Mouse (Mus musculus): ENCODE results near the gene Swsap1.
A peak's percentile ranks its signal among the peaks of the same experiment; 100 is the strongest.

Gene Swsap1

DNA sequence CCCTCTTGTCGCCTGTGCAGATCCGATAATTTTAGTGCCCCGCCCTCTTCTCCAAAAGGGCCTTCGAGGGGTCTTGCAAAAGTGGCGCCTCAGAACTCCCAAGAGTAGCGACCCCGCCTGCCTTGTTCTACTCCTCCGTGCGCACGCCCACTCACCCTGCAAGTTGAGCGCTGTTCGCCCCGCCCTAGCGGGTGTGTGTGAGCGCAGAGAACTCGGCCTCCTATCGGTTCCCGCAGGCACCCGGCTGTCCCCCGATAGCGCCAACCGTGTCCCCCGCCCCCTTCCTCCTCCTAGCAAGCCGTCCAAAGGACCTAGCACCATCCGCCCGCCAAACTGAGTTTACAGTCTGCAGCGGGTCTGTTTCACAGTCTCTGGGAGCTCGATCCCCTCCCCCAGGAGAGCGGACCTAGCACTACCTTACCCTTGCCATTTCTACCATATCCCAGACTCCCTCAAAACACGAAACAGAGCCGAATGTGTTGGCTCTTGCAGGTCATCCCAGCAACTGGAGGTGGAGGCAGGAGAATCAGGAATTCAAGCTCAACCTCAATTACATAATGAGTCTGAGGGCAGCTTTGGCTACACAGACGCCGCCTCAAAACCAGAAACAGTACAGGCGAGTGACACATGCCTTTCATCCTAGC is 7.0 kb downstream of the Swsap1 start:
- peak; percentile 78 for DNase-seq (ENCODE audit: low spot score in 2 of 2)

- no peak for DNase-seq (ENCODE audit: low spot score in 2 of 2)
These were observed 7.9 kb downstream of the Swsap1 start, which contains the start of gene Epor for GRCm38 (mm10) chr9:21963417-21963816. TSS of gene Epor (minus strand) at chr9:21963506.

GRCm38 (mm10) chr9:21968883-21969282 is 13.3 kb downstream of the Swsap1 start:
- DNase-seq (ENCODE audit: low spot score in 2 of 2), result no peak

DNA sequence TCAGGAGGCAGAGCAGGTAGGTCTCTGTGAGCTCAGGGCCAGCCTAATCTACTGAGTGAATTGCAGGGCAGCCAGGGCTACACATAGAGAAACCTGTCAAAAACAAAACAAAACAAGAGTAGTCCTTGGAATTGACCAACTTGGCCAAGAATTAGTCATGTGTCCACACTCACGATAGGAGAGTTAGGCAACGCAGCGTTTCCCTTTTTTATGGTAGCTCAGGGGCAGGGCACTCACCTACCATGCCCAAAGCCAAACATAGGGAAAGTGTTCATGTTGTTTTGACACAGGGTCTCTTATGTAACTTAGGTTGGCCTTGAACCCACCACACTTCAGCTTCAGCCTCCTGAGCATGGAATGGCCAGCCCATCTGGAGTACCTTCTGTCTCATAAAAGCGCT is 13.7 kb downstream of the Swsap1 start:
- no peak for DNase-seq (ENCODE audit: low spot score in 2 of 2)

DNA sequence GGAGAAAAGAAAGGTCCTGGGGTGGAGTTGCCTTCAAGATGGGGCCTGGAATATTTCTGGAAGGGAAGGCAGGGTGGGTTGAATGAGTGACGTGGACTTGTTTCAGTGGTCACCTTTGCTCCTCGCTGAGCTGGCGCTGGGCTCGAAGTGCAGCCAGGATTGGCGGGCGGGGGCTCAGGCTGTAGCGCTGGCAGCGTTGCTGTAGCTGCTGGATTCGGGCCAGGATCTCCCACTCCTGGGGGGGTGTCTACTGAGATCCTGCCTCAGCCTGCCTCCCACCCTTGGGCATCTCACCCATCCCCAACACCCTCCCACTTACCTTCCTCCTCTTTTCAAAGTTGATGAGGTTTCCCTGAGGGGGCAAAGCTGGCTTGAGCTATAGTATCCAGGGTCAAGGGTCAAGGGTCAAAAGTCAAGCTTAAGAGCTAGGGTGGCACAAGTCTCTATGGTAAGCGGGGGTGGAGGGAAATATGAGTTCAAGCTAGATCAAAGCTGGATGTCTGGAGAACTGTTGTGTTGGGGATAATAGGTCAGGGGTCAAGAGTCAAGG is 21.1 kb downstream of the Swsap1 start:
- DNase-seq (ENCODE audit: low spot score in 2 of 2), result no peak

GRCm38 (mm10) chr9:21977331-21977730 is 21.8 kb downstream of the Swsap1 start:
- no peak for DNase-seq (ENCODE audit: low spot score in 2 of 2)

- no peak for DNase-seq (ENCODE audit: low spot score in 2 of 2)
These were observed 22.4 kb downstream of the Swsap1 start for GRCm38 (mm10) chr9:21977972-21978371.

DNA sequence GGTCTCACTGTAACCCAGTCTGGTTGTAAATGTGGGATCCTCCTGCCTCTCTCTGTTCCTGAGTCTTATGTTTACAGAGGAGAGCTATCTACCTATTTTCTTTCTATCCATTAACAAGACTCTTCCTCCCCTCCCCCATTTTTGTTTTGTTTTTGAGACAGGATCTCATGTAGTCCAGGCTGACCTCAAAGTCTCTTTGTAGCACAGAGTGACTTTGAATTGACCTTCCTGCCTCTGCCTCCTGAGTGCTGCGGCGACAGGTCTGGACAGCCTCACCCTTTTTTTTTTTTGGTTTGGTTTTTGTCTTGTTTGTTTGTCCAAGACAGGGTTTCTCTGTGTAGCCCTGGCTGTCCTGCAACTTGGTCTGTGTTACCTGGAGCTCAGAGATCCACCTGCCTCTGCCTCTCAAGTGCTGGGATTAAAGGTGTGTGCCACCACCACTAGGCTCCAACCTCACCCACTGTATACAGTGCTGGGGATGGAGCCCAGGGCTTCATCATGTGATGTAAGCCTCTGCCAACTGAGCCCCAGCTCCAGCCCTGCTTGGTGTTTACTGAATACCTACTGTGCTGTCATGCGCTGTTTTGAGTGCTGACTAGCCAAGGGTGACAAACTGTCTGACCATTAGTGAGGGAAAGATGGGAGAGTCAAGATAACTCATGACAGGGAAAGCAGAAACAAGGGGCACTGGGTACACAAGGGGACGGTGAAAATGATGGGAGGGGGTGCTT is 23.0 kb downstream of the Swsap1 start:
- no peak for DNase-seq (ENCODE audit: low spot score in 2 of 2)

- DNase-seq (ENCODE audit: low spot score in 2 of 2), result no peak
These were observed 28.4 kb downstream of the Swsap1 start for GRCm38 (mm10) chr9:21983911-21984310.

- DNase-seq (ENCODE audit: low spot score in 2 of 2), result no peak
These were observed 32.2 kb downstream of the Swsap1 start for GRCm38 (mm10) chr9:21987592-21988342.

DNA sequence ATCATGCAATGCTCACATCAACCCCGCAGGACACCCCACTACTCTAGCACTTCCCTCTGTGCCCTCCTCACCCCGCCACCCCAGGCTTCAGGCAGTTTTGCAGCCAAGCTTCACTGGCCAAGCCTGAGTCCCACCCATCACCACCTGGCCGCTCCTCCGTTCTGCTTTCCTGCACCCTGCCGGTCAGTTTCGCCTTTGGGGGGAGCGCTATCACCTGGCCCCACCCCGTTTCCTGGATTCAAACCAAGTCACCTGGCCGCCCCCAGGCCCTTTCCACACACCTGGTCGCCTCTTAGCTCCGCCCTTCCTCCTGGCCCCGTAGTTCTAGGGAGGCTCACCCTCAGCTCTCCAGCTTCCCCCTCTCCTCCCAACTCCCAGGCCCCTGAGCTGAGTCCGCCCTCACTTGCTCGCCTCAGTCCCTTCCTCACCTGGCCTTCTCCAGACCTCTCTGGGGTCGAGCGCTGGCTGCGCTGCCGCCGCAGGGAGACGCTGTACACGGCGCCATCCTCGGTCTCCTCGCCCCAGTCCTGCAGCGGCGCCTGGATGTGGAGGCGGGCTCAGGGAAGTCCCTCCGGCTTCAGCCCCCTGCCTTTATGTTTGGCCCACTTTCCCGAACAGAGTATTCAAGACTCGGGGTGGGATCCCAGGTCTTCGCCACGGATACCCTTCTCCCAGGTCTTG is 33.0 kb downstream of the Swsap1 start:
- DNase-seq (ENCODE audit: low spot score in 2 of 2), result no peak

GRCm38 (mm10) chr9:21989230-21990110 is 33.9 kb downstream of the Swsap1 start, which contains the start of gene Rgl3:
TSS of gene Rgl3 (minus strand) at chr9:21989446.
- DNase-seq (ENCODE audit: low spot score in 2 of 2), result no peak

DNA sequence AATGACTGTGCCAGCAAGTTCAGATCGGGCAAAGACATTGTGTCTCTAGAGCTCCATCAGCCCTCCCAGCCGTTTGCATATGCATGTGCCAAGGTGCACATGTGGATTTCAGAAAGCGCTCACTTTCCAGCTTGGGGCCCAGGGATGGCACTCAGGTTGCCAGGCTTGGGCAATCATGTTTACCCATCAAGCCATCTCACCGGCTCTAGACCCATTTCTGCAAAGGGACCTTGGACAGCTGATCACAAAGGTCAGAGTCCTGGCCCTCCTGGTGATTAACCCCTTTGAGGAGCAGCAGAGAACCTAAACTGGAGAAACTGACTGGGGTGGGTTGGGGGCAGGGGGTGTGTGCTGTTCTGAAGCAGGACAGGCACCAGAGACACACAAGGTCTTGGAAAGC is 36.7 kb downstream of the Swsap1 start:
- DNase-seq (ENCODE audit: low spot score in 2 of 2), result no peak

DNA sequence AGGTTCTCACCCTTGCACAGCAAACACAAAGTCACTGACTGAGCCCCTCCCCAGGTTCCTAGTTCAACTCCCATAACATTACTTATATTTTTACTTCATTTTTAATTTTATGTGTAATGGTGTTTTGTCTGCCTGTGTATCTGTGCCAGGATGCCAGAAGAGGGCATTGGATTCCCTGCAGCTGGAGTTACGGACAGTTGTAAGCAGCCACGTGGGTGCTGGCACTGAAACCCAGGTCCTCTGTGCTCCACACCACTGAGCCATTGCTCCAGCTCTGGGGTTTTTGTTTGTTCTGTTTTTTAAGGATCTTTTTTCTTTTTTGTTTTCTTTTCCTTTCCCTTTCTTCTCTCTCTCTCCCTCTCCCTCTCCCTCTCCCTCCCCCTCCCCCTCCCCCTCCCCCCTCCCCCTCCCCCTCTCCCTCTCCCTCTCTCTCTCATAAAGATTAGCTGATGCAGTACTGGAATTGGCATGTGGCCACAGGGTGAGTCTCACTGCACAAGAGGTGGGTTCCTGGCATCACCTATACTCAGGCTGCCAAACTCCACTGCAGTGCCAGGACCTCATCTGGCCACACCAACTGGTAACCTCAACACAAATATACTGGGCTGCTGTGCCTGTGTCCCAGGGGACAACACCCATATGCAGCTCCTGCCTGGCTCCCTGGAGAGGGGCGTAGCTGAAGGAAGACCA is 40.8 kb downstream of the Swsap1 start:
- DNase-seq (ENCODE audit: low spot score in 2 of 2), result no peak

- DNase-seq (ENCODE audit: low spot score in 2 of 2), result no peak
These were observed 44.7 kb downstream of the Swsap1 start for GRCm38 (mm10) chr9:22000296-22000695.

DNA sequence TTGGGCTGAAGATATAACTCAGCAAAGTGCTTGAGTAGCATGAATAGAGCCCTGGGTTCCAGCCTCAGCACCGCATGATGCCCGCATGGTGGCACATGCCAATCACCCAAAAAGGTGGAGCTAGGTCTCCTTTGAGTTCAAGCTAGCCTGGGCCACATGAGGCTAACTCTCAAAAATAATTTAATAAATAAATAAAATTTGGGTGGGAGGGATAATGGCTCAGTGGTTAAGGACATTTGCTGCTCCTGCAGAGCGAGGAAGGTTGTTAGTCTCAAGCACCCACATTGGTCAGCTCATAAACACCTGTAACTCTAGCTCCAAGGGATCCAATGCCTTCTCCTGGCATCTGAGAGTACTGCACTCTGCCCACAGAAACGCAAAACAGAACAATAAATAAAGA is 46.1 kb downstream of the Swsap1 start:
- no peak for DNase-seq (ENCODE audit: low spot score in 2 of 2)

GRCm38 (mm10) chr9:22002194-22003162 is 46.9 kb downstream of the Swsap1 start, which contains the start of the genes Ccdc151 and Prkcsh:
TSS of gene Ccdc151 (minus strand) at chr9:22002634.
TSS of gene Prkcsh (plus strand) at chr9:22002806.
- DNase-seq (ENCODE audit: low spot score in 2 of 2), result peak; percentile 99

GRCm38 (mm10) chr9:22003163-22003554 is 47.6 kb downstream of the Swsap1 start:
- no peak for DNase-seq (ENCODE audit: low spot score in 2 of 2)

DNA sequence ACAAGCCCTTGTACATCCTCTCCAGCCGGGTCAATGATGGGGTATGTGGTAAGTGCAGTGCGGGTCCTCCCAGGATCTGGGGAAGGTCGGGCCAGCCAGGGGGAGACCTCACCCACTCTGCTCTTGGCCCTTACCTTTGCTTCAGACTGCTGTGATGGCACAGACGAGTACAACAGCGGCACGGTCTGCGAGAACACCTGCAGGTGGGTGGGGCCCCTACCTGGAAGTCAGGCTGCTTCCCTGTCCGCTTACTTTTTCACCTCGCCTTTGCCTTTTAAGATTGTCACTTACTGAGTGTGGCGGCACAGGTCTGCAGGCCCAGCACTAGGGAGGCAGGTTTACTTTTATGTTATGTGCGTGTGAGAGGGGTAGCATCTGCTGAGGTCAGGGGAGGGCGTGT is 49.0 kb downstream of the Swsap1 start:
- no peak for DNase-seq (ENCODE audit: low spot score in 2 of 2)
